Mouse (Mus musculus): ENCODE measurements around the gene 4930564D02Rik. TPM values are rescaled to one million over a fixed set of nuclear protein-coding genes. Genes with fewer than 3 reads are reported as not detected.

The 4930564D02Rik gene
- polyA plus RNA-seq, 1 experiment = not detected

DNA sequence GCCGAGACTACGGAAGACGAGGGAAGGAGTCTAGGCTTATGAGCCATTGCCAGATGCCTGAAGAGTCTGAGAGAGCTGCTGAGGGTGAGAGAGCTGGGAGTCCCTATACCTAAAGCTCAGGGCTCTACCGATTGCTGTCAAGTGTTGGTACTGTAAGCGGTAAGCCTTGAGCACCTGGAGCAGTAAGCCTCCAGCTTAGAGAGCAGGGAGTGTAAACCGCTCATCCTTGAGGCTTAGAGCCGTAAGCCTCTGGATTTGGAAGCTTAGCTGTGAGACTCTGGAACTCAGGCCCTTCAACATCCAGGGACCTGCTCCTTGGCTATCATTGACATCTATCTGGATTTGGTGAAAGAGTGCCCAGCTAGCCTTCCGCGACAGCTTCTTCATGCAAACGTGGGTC lies 5.9 kb downstream of the 4930564D02Rik start:
- WGBS = 92% methylated on average over 10 of the region's 10 CpGs
- H3K4me1 ChIP-seq (ENCODE audit: control insufficient read depth, insufficient read depth, low read length) = no peaks in the 10 kb centered on the region
- no peak for DNase-seq
- TF ChIP-seq CTCF (IDR thresholded peaks at IDR 0.05; ENCODE audit: insufficient read depth, low read length) (no peak), POLR2A (IDR thresholded peaks at IDR 0.05; ENCODE audit: borderline replicate concordance, extremely low read depth, low read depth, low read length) (no peak)
- H3K4me3 ChIP-seq (replicated peaks; ENCODE audit: extremely low read depth, low read depth, low read length) = no peak overlapping the region

DNA sequence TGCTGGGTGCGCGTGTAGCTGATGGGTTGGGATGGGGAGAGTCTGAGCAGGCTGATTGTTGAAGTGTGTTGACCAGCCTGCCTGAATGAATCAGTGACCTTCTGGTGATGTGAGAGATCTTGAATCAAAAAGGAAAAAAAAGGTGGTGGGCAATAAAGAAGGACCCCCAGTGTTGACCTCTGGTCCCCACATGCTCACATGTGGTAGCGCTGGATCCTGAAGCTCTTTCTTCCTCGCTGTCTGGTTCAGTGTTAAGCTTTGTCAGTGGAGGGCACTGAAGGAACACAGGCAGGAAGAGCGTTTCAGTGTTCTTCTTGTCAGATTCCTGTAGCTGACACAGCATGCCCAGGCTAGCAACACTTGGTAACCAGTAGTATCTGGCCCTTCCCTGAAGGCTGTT lies 9.2 kb downstream of the 4930564D02Rik start:
- Histone ChIP-seq H3K4me3 (replicated peaks; ENCODE audit: extremely low read depth, low read depth, low read length) (no peak overlapping the region), H3K4me1 (ENCODE audit: control insufficient read depth, insufficient read depth, low read length) (no peaks in the 10 kb centered on the region)
- WGBS = 92% methylated on average over 5 of the region's 5 CpGs
- TF ChIP-seq CTCF (IDR thresholded peaks at IDR 0.05; ENCODE audit: insufficient read depth, low read length) (no peak), POLR2A (IDR thresholded peaks at IDR 0.05; ENCODE audit: borderline replicate concordance, extremely low read depth, low read depth, low read length) (no peak)
- DNase-seq = no peak

DNA sequence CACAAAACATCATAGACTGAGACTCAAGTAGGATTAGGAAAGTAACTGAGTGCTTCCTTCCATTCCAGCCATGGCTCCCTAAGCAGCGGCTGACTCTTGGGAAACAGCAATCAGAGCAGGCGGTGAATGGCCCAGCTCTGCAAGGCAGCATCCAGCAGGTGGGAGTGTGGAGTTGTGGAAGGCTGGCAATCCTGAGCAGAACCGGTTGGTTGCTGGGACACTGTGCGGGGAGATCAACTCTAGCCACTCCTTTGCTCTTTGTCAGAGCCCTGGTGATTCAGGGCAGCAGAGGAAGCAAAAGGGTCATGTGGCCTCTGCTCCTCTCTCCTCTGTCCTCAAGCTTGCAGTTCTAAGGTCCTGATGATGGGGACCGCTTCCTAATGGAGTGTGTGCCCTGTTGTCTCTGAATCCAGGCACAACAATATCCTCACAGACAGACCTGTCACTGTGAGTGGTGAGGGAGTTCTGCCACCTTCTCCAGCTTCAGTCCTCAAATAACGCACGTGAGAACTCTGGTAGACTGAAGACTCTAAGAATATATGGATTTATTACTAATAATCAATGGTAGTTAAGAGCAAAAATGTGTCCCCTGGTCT lies 11.7 kb downstream of the 4930564D02Rik start:
- H3K4me3 ChIP-seq (replicated peaks; ENCODE audit: extremely low read depth, low read depth, low read length) = no peak overlapping the region
- peak; percentile 69 for TF ChIP-seq CTCF (IDR thresholded peaks at IDR 0.05; ENCODE audit: insufficient read depth, low read length)
- no peak for TF ChIP-seq POLR2A (IDR thresholded peaks at IDR 0.05; ENCODE audit: borderline replicate concordance, extremely low read depth, low read depth, low read length)
- DNase-seq = peak; percentile 57
- WGBS = 27% methylated on average over 7 of the region's 7 CpGs
- no peaks in the 10 kb centered on the region for H3K4me1 ChIP-seq (ENCODE audit: control insufficient read depth, insufficient read depth, low read length)

DNA sequence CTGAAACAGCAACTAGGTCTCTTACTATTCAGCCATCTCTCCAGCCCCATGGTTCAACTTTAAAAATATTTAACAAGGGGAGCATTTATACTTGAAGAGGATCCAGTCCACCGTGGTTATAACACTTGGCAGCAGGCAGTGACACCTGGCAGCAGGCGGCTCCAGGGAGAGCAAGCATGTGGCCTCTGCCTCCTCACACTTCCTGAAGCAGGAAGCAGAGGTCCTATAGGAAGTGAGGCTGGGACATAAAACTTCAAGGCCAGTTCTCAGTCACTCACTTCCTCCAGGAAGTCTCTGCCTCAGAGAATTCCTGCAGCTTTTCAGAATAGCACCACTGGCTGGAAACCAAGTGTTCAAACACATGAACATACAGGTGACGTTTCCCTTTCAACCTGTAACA lies 20.7 kb downstream of the 4930564D02Rik start:
- Histone ChIP-seq H3K4me3 (replicated peaks; ENCODE audit: extremely low read depth, low read depth, low read length) (no peak overlapping the region), H3K4me1 (ENCODE audit: control insufficient read depth, insufficient read depth, low read length) (no peaks in the 10 kb centered on the region)
- TF ChIP-seq CTCF (IDR thresholded peaks at IDR 0.05; ENCODE audit: insufficient read depth, low read length) = no peak
- TF ChIP-seq POLR2A (IDR thresholded peaks at IDR 0.05; ENCODE audit: borderline replicate concordance, extremely low read depth, low read depth, low read length) = no peak
- whole genome bisulfite sequencing = 20% methylated on average over 3 of the region's 3 CpGs
- no peak for DNase-seq

DNA sequence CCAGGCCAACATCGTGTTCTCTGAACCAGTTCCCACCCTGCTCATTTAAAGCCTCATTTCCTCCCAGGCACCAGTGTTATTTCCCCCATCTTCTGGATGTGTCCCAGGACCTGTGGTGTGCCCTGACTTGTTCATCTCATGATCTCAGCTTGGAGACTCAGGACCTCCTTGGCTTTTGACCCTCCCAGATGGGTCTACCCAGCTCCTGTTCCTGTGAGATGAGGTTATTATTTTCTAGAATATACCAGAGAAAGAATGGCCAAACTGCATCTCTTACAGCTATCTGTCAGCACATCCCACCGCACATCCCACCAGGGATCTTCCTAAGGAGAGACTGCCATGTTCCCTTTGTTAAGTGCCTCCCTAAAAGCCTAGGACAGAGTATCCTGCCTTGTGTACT lies 22.0 kb downstream of the 4930564D02Rik start:
- no peak for DNase-seq
- TF ChIP-seq CTCF (IDR thresholded peaks at IDR 0.05; ENCODE audit: insufficient read depth, low read length) (no peak), POLR2A (IDR thresholded peaks at IDR 0.05; ENCODE audit: borderline replicate concordance, extremely low read depth, low read depth, low read length) (no peak)
- H3K4me1 ChIP-seq (ENCODE audit: control insufficient read depth, insufficient read depth, low read length) = no peaks in the 10 kb centered on the region
- H3K4me3 ChIP-seq (replicated peaks; ENCODE audit: extremely low read depth, low read depth, low read length) = no peak overlapping the region
- WGBS = 68% methylated on average over 2 of the region's 2 CpGs

DNA sequence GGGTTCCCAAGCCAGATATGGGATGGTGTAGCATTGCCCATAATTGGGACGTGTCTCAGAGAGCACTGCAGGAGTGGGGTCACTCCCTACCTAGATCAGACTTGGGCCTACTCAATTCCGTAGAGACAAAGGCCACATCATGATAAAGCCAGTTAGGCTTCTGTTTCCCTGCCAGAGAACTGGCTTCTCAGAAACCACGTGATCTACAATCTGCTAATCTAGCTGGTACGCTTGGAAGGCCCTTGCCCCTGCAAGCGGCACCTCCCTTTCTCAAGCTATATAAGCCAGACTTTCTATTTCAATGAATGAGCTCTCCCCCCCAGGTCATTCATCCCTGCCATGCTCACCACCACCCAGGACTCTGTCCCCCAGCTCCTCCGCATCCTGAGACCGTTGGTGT lies 23.5 kb downstream of the 4930564D02Rik start:
- WGBS = 93% methylated on average over 7 of the region's 7 CpGs
- TF ChIP-seq POLR2A (IDR thresholded peaks at IDR 0.05; ENCODE audit: borderline replicate concordance, extremely low read depth, low read depth, low read length) (no peak), CTCF (IDR thresholded peaks at IDR 0.05; ENCODE audit: insufficient read depth, low read length) (no peak)

DNA sequence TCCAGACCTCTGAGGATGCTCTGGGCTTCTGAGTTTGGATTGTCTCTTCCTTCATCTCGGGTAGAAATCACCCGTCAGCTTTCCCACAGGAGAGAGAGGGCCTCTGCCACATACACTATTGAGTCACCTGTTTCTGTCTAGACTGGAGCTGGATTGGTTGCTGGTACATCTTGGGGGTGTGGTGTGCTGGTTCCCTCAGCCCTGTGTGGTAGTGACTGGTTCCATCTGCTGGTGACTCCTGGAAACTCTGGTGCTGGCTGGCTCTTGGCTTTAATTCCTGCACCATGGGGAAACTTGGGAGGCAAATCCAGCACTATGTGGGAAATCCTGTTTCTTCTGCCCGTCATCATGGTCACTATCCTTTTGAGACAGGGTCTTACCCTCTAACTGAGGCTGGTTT lies 24.3 kb downstream of the 4930564D02Rik start:
- DNase-seq = peak; percentile 49
- no peaks in the 10 kb centered on the region for H3K4me1 ChIP-seq (ENCODE audit: control insufficient read depth, insufficient read depth, low read length)
- H3K4me3 ChIP-seq (replicated peaks; ENCODE audit: extremely low read depth, low read depth, low read length) = no peak overlapping the region
- TF ChIP-seq POLR2A (IDR thresholded peaks at IDR 0.05; ENCODE audit: borderline replicate concordance, extremely low read depth, low read depth, low read length) = no peak
- TF ChIP-seq CTCF (IDR thresholded peaks at IDR 0.05; ENCODE audit: insufficient read depth, low read length) = peak; percentile 71
- 26% methylated on average over 3 of the region's 3 CpGs for WGBS

More for the DNA sequence above, 23.5 kb downstream of the 4930564D02Rik start:
- no peak for DNase-seq
- H3K4me3 ChIP-seq (replicated peaks; ENCODE audit: extremely low read depth, low read depth, low read length) = no peak overlapping the region
- H3K4me1 ChIP-seq (ENCODE audit: control insufficient read depth, insufficient read depth, low read length) = no peaks in the 10 kb centered on the region

DNA sequence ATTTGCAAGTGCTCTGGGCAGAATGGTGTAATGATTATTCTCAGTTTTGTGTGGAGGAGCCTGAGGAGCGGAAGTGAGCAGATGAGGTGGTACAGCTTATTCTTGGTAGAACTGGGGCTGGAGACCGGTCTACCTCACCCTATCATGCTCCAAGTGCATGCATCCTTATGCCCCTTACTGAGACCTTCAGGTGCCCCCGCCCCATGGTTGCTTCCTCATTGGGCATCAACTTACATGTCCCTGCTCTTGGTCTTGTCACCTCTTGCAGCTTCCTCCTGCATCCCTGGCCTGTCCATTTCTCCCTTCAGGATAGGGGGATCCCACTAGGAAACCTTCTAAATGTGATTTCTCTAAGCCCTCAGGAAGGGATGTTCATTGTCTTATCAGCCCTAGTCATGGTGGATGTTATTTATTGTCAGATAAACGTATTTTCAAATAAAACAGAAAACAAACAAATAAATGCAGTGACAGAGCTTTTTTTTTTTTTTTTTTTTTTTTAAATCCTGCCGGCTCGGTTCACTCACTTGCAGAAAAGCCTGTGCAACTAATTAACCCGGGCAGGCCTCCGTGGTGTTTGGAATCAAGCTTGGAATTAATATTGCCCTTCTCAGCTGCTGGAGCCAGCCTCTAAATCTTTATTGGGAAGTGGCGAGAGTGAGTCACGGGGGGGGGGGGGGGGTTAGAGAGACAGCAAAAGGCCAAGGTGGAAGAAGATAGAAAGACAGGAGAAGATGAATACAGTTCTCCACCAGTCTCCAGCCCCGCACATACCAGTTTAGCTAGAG lies 26.3 kb downstream of the 4930564D02Rik start:
- no peak for TF ChIP-seq CTCF (IDR thresholded peaks at IDR 0.05; ENCODE audit: insufficient read depth, low read length)
- no peak for TF ChIP-seq POLR2A (IDR thresholded peaks at IDR 0.05; ENCODE audit: borderline replicate concordance, extremely low read depth, low read depth, low read length)
- WGBS = 77% methylated on average over 11 of the region's 11 CpGs

DNA sequence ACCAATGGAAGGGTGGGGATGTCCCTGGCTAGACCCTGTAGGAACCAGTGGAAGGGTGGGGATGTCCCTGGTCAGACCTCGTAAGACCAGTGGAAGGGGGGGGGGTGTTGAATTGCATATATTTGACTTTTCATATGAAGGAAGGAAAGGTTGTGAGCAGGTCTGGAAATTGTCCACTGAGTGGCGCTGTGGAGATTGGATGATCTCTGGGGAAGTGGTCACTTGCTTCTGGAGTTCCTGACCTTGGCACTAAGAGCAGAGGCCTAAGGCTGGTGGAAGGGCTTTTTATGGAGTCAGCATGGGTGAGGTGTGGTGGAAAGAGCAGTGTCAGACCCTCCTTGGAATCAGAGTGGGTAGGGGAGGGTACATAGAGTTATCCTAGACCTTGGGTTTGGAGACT lies 27.8 kb downstream of the 4930564D02Rik start:
- no peak for TF ChIP-seq CTCF (IDR thresholded peaks at IDR 0.05; ENCODE audit: insufficient read depth, low read length)
- no peak for TF ChIP-seq POLR2A (IDR thresholded peaks at IDR 0.05; ENCODE audit: borderline replicate concordance, extremely low read depth, low read depth, low read length)
- whole genome bisulfite sequencing = 72% methylated on average over 2 of the region's 2 CpGs
- Histone ChIP-seq H3K4me3 (replicated peaks; ENCODE audit: extremely low read depth, low read depth, low read length) (no peak overlapping the region), H3K4me1 (ENCODE audit: control insufficient read depth, insufficient read depth, low read length) (no peaks in the 10 kb centered on the region)
- no peak for DNase-seq

More for the DNA sequence above, 26.3 kb downstream of the 4930564D02Rik start:
- no peak overlapping the region for H3K4me3 ChIP-seq (replicated peaks; ENCODE audit: extremely low read depth, low read depth, low read length)
- no peak for DNase-seq
- H3K4me1 ChIP-seq (ENCODE audit: control insufficient read depth, insufficient read depth, low read length) = no peaks in the 10 kb centered on the region

DNA sequence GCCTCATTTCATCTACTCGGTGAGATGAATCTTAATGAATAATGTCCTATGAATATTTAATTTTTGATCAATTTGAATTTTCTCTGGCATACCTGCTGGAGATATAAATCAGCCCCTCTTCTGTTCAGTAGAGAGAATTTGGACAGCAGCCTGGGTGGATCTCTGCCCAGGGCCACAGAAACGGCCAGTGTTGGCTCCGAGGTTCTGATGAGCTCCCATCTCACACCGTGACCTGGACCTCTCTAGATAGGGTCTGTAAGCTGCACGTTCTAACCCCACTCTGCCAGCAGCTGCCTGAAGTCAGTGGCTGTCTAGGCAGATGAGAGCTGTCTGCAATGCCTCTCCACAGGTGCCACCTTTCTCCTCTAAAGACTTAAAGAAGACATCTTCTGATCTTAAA lies 28.4 kb downstream of the 4930564D02Rik start:
- Histone ChIP-seq H3K4me1 (ENCODE audit: control insufficient read depth, insufficient read depth, low read length) (no peaks in the 10 kb centered on the region), H3K4me3 (replicated peaks; ENCODE audit: extremely low read depth, low read depth, low read length) (no peak overlapping the region)
- no peak for TF ChIP-seq CTCF (IDR thresholded peaks at IDR 0.05; ENCODE audit: insufficient read depth, low read length)
- no peak for TF ChIP-seq POLR2A (IDR thresholded peaks at IDR 0.05; ENCODE audit: borderline replicate concordance, extremely low read depth, low read depth, low read length)
- no peak for DNase-seq
- 83% methylated on average over 5 of the region's 5 CpGs for WGBS
